ENCODE assay signal across 8 mouse cellular contexts in the genomic region with DNA sequence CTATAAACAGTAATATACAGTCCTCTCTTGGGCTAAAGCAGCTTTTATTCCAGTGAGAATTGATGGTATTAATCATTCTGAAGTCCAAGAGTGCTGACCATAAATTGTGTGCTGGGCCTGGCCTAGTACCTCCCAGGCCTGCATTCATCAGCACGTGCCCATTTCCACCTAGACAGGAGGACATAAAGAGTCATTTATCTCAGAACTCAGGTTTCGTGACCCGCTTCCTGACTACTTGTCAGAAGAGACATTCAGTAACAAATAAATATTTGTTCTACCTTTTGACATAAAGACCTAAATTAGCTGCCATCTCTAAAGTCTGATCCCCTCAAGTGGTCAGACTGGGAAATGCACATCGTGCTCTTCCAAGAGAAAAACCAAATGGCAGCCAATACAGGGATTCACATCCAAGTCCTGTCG.
A peak's percentile ranks its signal among the peaks of the same experiment; 100 is the strongest.
DNase-seq lines count a peak whose midpoint lies in the region; ATAC-seq and TF ChIP-seq lines count a peak whose summit lies in the region.
"Had no signal": no experiment of that assay in that cellular context is flagged by ENCODE, and none has a peak within 500 bp of the region (broad histone marks: within the 10 kb centered on the region; RNA-seq: fewer than 3 reads in every experiment).

No protein-coding gene starts in this region.

- no peaks in the 10 kb centered on the region for H3K27me3 ChIP-seq in lung, embryonic 16.5 days (ENCODE audit: control insufficient read depth, insufficient read depth, low read depth, low read length)
- no peaks in the 10 kb centered on the region for H3K27me3 ChIP-seq in hindbrain, postnatal 0 days (ENCODE audit: insufficient read depth, low read length)
- H3K27me3 ChIP-seq: embryonic facial prominence, embryonic 13.5 days had no signal

- ATAC-seq in lung, embryonic 16.5 days (ENCODE audit: low read depth): peak; percentile 67; the same call in 1 of the 2 replicates
- no peak for ATAC-seq in hindbrain, postnatal 0 days
- ATAC-seq in granulocyte monocyte progenitor cell, adult 5-6 weeks (replicated peaks; ENCODE audit: poor library complexity, severe bottlenecking): no peak

- no peak overlapping the region for H3K4me3 ChIP-seq in lung, embryonic 16.5 days (ENCODE audit: low read length)
- no peak overlapping the region for H3K4me3 ChIP-seq in hindbrain, postnatal 0 days (ENCODE audit: low read length)
- H3K4me3 ChIP-seq: embryonic facial prominence, embryonic 13.5 days had no signal

- TF ChIP-seq CTCF in hindbrain, postnatal 0 days (IDR thresholded peaks at IDR 0.05; ENCODE audit: low read depth): peak; percentile 58

- H3K36me3 ChIP-seq in lung, embryonic 16.5 days (ENCODE audit: control insufficient read depth, insufficient read depth, low read length): no peaks in the 10 kb centered on the region
- no peaks in the 10 kb centered on the region for H3K36me3 ChIP-seq in hindbrain, postnatal 0 days (ENCODE audit: insufficient read depth, low read length)
- H3K36me3 ChIP-seq: embryonic facial prominence, embryonic 13.5 days had no signal

- no peak overlapping the region for H3K27ac ChIP-seq in lung, embryonic 16.5 days (ENCODE audit: low read length)
- H3K27ac ChIP-seq in hindbrain, postnatal 0 days: no peak overlapping the region
- H3K27ac ChIP-seq: embryonic facial prominence, embryonic 13.5 days had no signal

- DNase-seq in lung, postnatal 4 days: no peak
- DNase-seq in brain, adult 2 months (ENCODE audit: low read depth, low spot score): peak; percentile 41
- DNase-seq in hindbrain, postnatal 0 days (ENCODE audit: low spot score): no peak
- DNase-seq in retina, embryonic 14.5 days (ENCODE audit: low spot score): peak; percentile 59
- DNase-seq in gastrocnemius, postnatal 25 days: no peak

- H3K4me2 ChIP-seq in lung, embryonic 16.5 days (ENCODE audit: low read depth, low read length): no peak overlapping the region
- H3K4me2 ChIP-seq in hindbrain, postnatal 0 days (ENCODE audit: low read depth, low read length): no peak overlapping the region
- H3K4me2 ChIP-seq: embryonic facial prominence, embryonic 13.5 days had no signal

- H3K4me1 ChIP-seq in lung, embryonic 16.5 days (replicated peaks; ENCODE audit: control insufficient read depth, insufficient read depth, low read length): no peaks in the 10 kb centered on the region
- no peaks in the 10 kb centered on the region for H3K4me1 ChIP-seq in hindbrain, postnatal 0 days (ENCODE audit: insufficient read depth, low read length)

- no peaks in the 10 kb centered on the region for H3K9me3 ChIP-seq in lung, embryonic 16.5 days (ENCODE audit: control insufficient read depth, low read length)
- H3K9me3 ChIP-seq in hindbrain, postnatal 0 days (ENCODE audit: low read length): no peaks in the 10 kb centered on the region
- H3K9me3 ChIP-seq: embryonic facial prominence, embryonic 13.5 days had no signal

- WGBS in lung, embryonic 16.5 days: 8% methylated on average over 5 of the region's 5 CpGs
- 34% methylated on average over 5 of the region's 5 CpGs for WGBS in hindbrain, postnatal 0 days

- H3K9ac ChIP-seq in lung, embryonic 16.5 days (ENCODE audit: low read length): no peak overlapping the region
- no peak overlapping the region for H3K9ac ChIP-seq in hindbrain, postnatal 0 days (replicated peaks; ENCODE audit: low read length)
- H3K9ac ChIP-seq: embryonic facial prominence, embryonic 13.5 days had no signal

Comparison
In these comparisons a context has a peak if more than half of its experiments do, and no peak if none do; other contexts are left out.
1. DNase-seq: peak in brain, adult 2 months (single experiment) and retina, embryonic 14.5 days (single experiment); none in lung, postnatal 4 days (0 of 2), hindbrain, postnatal 0 days (single experiment) and gastrocnemius, postnatal 25 days (single experiment).